Mouse (Mus musculus) stomach, postnatal 0 days (tissue): ENCODE data around the gene Tex29.

ENCODE experiments used
- CTCF ChIP-seq: IDR thresholded peaks from 2 replicates; pipeline ENCODE4 v1.5.1; 2016; ENCODE audit warnings: antibody characterized with exemption, low read depth, mild to moderate bottlenecking, moderate library complexity
- EP300 ChIP-seq: optimal IDR thresholded peaks from 2 replicates; pipeline ENCODE3; 2016; ENCODE audit warnings: antibody characterized with exemption

DNA sequence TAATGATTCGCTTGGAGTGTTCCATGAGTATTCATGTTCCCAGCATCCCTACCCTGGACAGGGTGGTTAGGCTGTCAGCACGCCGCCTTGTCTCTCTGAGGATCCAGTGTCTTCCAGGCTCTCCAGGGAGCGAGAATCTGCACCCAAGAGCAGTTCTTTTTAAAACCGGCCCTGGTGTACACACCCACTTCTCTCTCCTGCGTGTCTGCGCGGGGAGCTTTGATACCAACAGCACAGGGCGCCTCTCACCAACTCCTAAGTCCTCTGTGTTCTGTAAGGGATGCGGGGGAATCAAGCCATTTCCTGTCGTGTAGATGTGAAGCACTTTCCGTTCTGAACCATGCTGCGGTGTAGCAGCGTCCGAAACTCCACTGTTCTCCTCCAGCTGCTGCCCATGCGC, 5.6 kb upstream of the Tex29 start:
- TF ChIP-seq CTCF = no peak
- no peak for TF ChIP-seq EP300
